In genomic region chr17:88598570-88599368, GRCm38 (mm10) we compare ENCODE assay signal across 8 mouse cellular contexts. TPM values are rescaled to one million over a fixed set of nuclear protein-coding genes. Genes with fewer than 3 reads are reported as not detected.
A peak's percentile ranks its signal among the peaks of the same experiment; 100 is the strongest.
DNase-seq lines count a peak whose midpoint lies in the region; ATAC-seq and TF ChIP-seq lines count a peak whose summit lies in the region.

No protein-coding gene starts in this region.

- 16% methylated on average over 14 of the region's 14 CpGs for WGBS in forebrain, embryonic 16.5 days
- 12% methylated on average over 14 of the region's 14 CpGs for WGBS in limb, embryonic 13.5 days
- WGBS in small intestine, adult 2 months = 31% methylated on average over 14 of the region's 14 CpGs

- DNase-seq in ovary, postnatal 36 days (ENCODE audit: low spot score) = peak; percentile 12
- no peak for DNase-seq in ovary, postnatal 14 days (ENCODE audit: low spot score)
- no peak for DNase-seq in frontal cortex, postnatal 14 days (ENCODE audit: low spot score in 2 of 2)
- no peak for DNase-seq in spleen, postnatal 14 days (ENCODE audit: low spot score in 2 of 2)

- peak overlapping the region; percentile 88 for H3K4me2 ChIP-seq in forebrain, embryonic 16.5 days (ENCODE audit: low read length)
- peak overlapping the region; percentile 88 for H3K4me2 ChIP-seq in limb, embryonic 13.5 days (replicated peaks)

- peak overlapping the region; percentile 10; the same call in 1 of the 2 replicates for H3K9ac ChIP-seq in forebrain, embryonic 16.5 days (replicated peaks; ENCODE audit: low read depth, low read length)
- H3K9ac ChIP-seq in limb, embryonic 13.5 days = peak overlapping the region; percentile 81

- no peak for TF ChIP-seq POLR2A in small intestine, adult 2 months (IDR thresholded peaks at IDR 0.05; ENCODE audit: low read depth, low read length)

- no peaks in the 10 kb centered on the region for H3K27me3 ChIP-seq in forebrain, embryonic 16.5 days (replicated peaks; ENCODE audit: control insufficient read depth, insufficient read depth, low read length)
- no peaks in the 10 kb centered on the region for H3K27me3 ChIP-seq in limb, embryonic 13.5 days
- H3K27me3 ChIP-seq in small intestine, adult 2 months (ENCODE audit: control insufficient read depth, insufficient read depth, low read length) = no peaks in the 10 kb centered on the region

- no peaks in the 10 kb centered on the region for H3K9me3 ChIP-seq in forebrain, embryonic 16.5 days (ENCODE audit: control insufficient read depth, low read length)
- no peaks in the 10 kb centered on the region for H3K9me3 ChIP-seq in limb, embryonic 13.5 days

- peak; percentile 32 for ATAC-seq in forebrain, embryonic 16.5 days
- peak; percentile 17 for ATAC-seq in limb, embryonic 13.5 days (ENCODE audit: low FRiP score, low read depth)
- no peak for ATAC-seq in erythroblast, adult 5-6 weeks (replicated peaks; ENCODE audit: low FRiP score, poor library complexity, severe bottlenecking)

- TF ChIP-seq CTCF in small intestine, adult 2 months (IDR thresholded peaks at IDR 0.05; ENCODE audit: extremely low read depth, insufficient read length, insufficient replicate concordance, low read depth, low read length) = no peak

- no peak overlapping the region for H3K27ac ChIP-seq in forebrain, embryonic 16.5 days (ENCODE audit: low read length)
- peak overlapping the region; percentile 94 for H3K27ac ChIP-seq in limb, embryonic 13.5 days
- 0 out of 2 replicates have a peak overlapping the region, but pooled peaks have one; percentile 26 for H3K27ac ChIP-seq in small intestine, adult 2 months (ENCODE audit: insufficient read depth, low read depth, low read length)

- no peak overlapping the region for H3K4me3 ChIP-seq in forebrain, embryonic 16.5 days (replicated peaks; ENCODE audit: low read length)
- peak overlapping the region; percentile 57 for H3K4me3 ChIP-seq in limb, embryonic 13.5 days
- peak overlapping the region; percentile 1; the same call in 1 of the 2 replicates for H3K4me3 ChIP-seq in small intestine, adult 2 months (ENCODE audit: low read depth, low read length)

- no peaks in the 10 kb centered on the region for H3K36me3 ChIP-seq in forebrain, embryonic 16.5 days (ENCODE audit: control insufficient read depth, insufficient read depth)
- peaks cover 10% of the 10 kb centered on the region for H3K36me3 ChIP-seq in limb, embryonic 13.5 days
- no peaks in the 10 kb centered on the region for H3K36me3 ChIP-seq in small intestine, adult 2 months (ENCODE audit: control insufficient read depth, insufficient read depth, low read length)

- peaks cover 14% of the 10 kb centered on the region for H3K4me1 ChIP-seq in forebrain, embryonic 16.5 days (replicated peaks; ENCODE audit: control insufficient read depth, insufficient read depth, low read length)
- peaks cover 42% of the 10 kb centered on the region for H3K4me1 ChIP-seq in limb, embryonic 13.5 days
- H3K4me1 ChIP-seq in small intestine, adult 2 months (ENCODE audit: control insufficient read depth, insufficient read depth, insufficient read length, low read length) = peaks cover 4% of the 10 kb centered on the region; the same call in 1 of the 2 replicates

RNA-seq across cellular contexts. Expression of gene Ston1, which starts 1.3 kb away (rescaled TPM):
- 1.6 and 1.7 TPM in 2 replicates for polyA plus RNA-seq in forebrain, embryonic 16.5 days (2015; fragmentation: Nextera tagmentation; extraction: Ambion mirVana)
- polyA plus RNA-seq in limb, embryonic 13.5 days (2015; fragmentation: Nextera tagmentation; extraction: Ambion mirVana) = 9.2 and 9.8 TPM in 2 replicates
- 2.3 and 5.4 TPM in 2 replicates for polyA plus RNA-seq in small intestine, adult 2 months (2012; rRNA removed)
- not detected in 2 replicates for total RNA-seq in erythroblast, adult 5-6 weeks (2015; ENCODE audit: low replicate concordance)
- total RNA-seq in erythroblast, adult 5-6 weeks (2017; ENCODE audit: low replicate concordance) = not detected in 2 replicates
